Mouse (Mus musculus) stomach, embryonic 16.5 days (tissue): ENCODE results near the gene Exoc4. TPM values are rescaled to one million over a fixed set of nuclear protein-coding genes. Genes with fewer than 3 reads are reported as not detected.

ENCODE experiments used
- ATAC-seq: fragments of 200-750 bp; cut with Nextera tagmentation; 2 replicates; pipeline ENCODE4 v1.8.0; 2017; ENCODE audit warnings: moderate number of reproducible peaks, moderate TSS enrichment; ENCODE audit not compliant: insufficient read depth, low FRiP score
- H3K27ac ChIP-seq: fragments of 300-500 bp; sonication (generic); 2 replicates; pipeline ENCODE4 v1.5.1; 2014; ENCODE audit warnings: low read length
- H3K27me3 ChIP-seq: fragments of 300-500 bp; sonication (generic); 2 replicates; pipeline ENCODE4 v1.6.1; 2014; ENCODE audit warnings: low read length, control low read depth, mixed read lengths; ENCODE audit not compliant: control insufficient read depth, insufficient read depth
- H3K36me3 ChIP-seq: fragments of 300-500 bp; sonication (generic); 2 replicates; pipeline ENCODE4 v1.6.1; 2014; ENCODE audit warnings: low read length; ENCODE audit not compliant: control insufficient read depth, insufficient read depth
- H3K4me1 ChIP-seq: fragments of 300-500 bp; sonication (generic); 2 replicates; pipeline ENCODE4 v1.6.1; 2014; ENCODE audit warnings: low read length, control low read depth, mixed read lengths; ENCODE audit not compliant: control insufficient read depth, insufficient read depth
- H3K4me2 ChIP-seq: fragments of 300-500 bp; sonication (generic); 2 replicates; pipeline ENCODE4 v1.6.1; 2014; ENCODE audit warnings: low read depth, low read length, mixed read lengths
- H3K4me3 ChIP-seq: fragments of 300-500 bp; sonication (generic); replicated peaks from 2 replicates; pipeline ENCODE4 v1.5.1; 2014; ENCODE audit warnings: mild to moderate bottlenecking, low read length
- H3K9ac ChIP-seq: fragments of 300-500 bp; sonication (generic); 2 replicates; pipeline ENCODE4 v1.6.1; 2014; ENCODE audit warnings: low read length
- H3K9me3 ChIP-seq: fragments of 300-500 bp; sonication (generic); replicated peaks from 2 replicates; pipeline ENCODE4 v1.6.1; 2016; ENCODE audit warnings: low read length, control low read depth; ENCODE audit not compliant: control insufficient read depth
- WGBS: fragments of 180-500 bp; shearing (Covaris S2); extraction: QIAGEN DNeasy Blood & Tissue Kit; methylation state at CpG from one replicate; pipeline ENCODE4 v1.1.7; 2014; 5-methylcytosine and 5-hydroxymethylcytosine counted together
- polyA plus RNA-seq: library from polyadenylated mRNA; unstranded; fragments of >200 nt; fragmentation: Nextera tagmentation; extraction: Ambion mirVana; gene quantifications from 2 replicates; pipeline ENCODE4 v1.2.1, GENCODE M21; 2015

Gene Exoc4
- polyA plus RNA-seq, 1 experiment from 2014 or later = 37.8 TPM

DNA sequence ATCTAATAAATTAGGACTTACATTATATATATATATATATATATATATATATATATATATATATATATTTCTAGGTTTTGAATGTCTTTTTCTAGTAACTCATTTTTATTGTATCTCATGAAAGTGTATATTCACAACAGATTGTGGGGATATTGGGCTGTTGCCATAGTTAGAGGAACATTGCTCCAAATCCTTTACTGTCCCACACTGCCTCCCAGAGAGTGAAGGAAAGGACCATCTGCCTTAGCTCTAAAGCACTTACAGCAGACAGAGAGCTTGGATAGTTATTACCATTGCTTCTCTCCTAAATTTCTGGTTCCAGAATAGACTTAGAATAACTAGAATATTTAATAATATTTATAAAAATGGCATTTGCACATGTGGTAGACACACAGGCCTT is 512.7 kb downstream of the Exoc4 start:
- Histone ChIP-seq H3K9ac (no peak overlapping the region), H3K4me3 (no peak overlapping the region), H3K27me3 (no peaks in the 10 kb centered on the region), H3K4me1 (no peaks in the 10 kb centered on the region), H3K27ac (no peak overlapping the region), H3K9me3 (no peaks in the 10 kb centered on the region), H3K4me2 (no peak overlapping the region), H3K36me3 (no peaks in the 10 kb centered on the region)
- ATAC-seq = no peak

- 79% methylated on average over 4 of the region's 4 CpGs for WGBS
- no peak overlapping the region for H3K4me2 ChIP-seq
- no peak overlapping the region for H3K4me3 ChIP-seq
- H3K9me3 ChIP-seq = no peaks in the 10 kb centered on the region
- no peak for ATAC-seq
- no peak overlapping the region for H3K9ac ChIP-seq
- no peaks in the 10 kb centered on the region for H3K36me3 ChIP-seq
- H3K27ac ChIP-seq = no peak overlapping the region
- no peaks in the 10 kb centered on the region for H3K4me1 ChIP-seq
- H3K27me3 ChIP-seq = no peaks in the 10 kb centered on the region
Measured at GRCm38 (mm10) chr6:33763245-33763644, 514.4 kb downstream of the Exoc4 start.

GRCm38 (mm10) chr6:33763970-33764369 is 515.1 kb downstream of the Exoc4 start:
- Histone ChIP-seq H3K4me1 (no peaks in the 10 kb centered on the region), H3K36me3 (no peaks in the 10 kb centered on the region), H3K27me3 (no peaks in the 10 kb centered on the region), H3K4me2 (no peak overlapping the region), H3K4me3 (no peak overlapping the region), H3K27ac (no peak overlapping the region), H3K9ac (no peak overlapping the region), H3K9me3 (no peaks in the 10 kb centered on the region)
- ATAC-seq = no peak
- WGBS = 47% methylated on average over 3 of the region's 3 CpGs

DNA sequence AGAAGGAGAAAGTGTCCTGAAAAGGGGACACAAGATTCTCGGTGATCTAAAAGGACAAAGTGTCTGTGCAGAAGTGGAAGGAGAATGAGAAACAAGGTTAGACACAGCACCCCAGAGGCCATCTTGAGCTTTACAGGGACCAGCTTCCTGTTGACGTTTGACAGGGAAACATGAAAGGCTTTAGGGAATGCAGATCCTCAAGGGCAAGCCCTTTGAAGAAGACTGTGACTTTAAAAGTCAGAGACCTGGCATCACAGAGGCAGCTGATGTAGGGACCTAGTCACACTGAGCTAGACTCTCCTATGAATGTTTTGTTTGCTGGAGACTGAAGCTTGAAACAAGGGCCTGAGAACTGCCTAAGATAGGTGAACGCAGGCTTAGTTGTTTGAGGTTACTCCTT is 520.4 kb downstream of the Exoc4 start:
- no peak for ATAC-seq
- H3K4me3 ChIP-seq = no peak overlapping the region
- no peaks in the 10 kb centered on the region for H3K9me3 ChIP-seq
- H3K9ac ChIP-seq = no peak overlapping the region
- no peaks in the 10 kb centered on the region for H3K36me3 ChIP-seq
- no peaks in the 10 kb centered on the region for H3K4me1 ChIP-seq
- no peak overlapping the region for H3K4me2 ChIP-seq
- 47% methylated on average over 3 of the region's 3 CpGs for WGBS
- no peaks in the 10 kb centered on the region for H3K27me3 ChIP-seq
- no peak overlapping the region for H3K27ac ChIP-seq

DNA sequence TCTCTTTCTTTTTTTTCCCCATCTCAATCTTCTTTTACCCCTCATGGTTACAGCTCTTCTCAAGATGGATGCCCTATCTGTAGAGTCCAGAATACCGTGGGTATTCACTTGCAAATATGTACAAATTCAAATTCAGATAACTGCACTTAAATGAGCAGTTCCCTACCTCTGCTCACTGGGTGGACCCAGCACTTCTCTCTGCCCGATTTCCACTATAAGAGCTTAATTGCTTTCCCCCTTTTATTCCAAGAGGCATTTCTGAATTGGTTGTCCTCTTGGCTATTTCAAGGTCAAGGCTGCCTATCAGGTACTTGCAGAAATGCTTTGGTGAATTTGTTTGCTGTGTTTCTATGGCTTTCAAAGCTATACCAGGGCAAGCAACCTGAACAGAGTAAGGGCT is 521.1 kb downstream of the Exoc4 start:
- no peaks in the 10 kb centered on the region for H3K36me3 ChIP-seq
- H3K9ac ChIP-seq = no peak overlapping the region
- H3K27me3 ChIP-seq = no peaks in the 10 kb centered on the region
- no peak overlapping the region for H3K27ac ChIP-seq
- H3K9me3 ChIP-seq = no peaks in the 10 kb centered on the region
- no peak overlapping the region for H3K4me3 ChIP-seq
- whole genome bisulfite sequencing = 74% methylated on average over 2 of the region's 2 CpGs
- no peak for ATAC-seq
- no peaks in the 10 kb centered on the region for H3K4me1 ChIP-seq
- no peak overlapping the region for H3K4me2 ChIP-seq

GRCm38 (mm10) chr6:33772551-33773315 is 523.8 kb downstream of the Exoc4 start:
- Histone ChIP-seq H3K4me2 (no peak overlapping the region), H3K27ac (no peak overlapping the region), H3K9ac (no peak overlapping the region), H3K27me3 (no peaks in the 10 kb centered on the region), H3K4me3 (no peak overlapping the region), H3K4me1 (no peaks in the 10 kb centered on the region), H3K36me3 (no peaks in the 10 kb centered on the region), H3K9me3 (no peaks in the 10 kb centered on the region)
- WGBS = 67% methylated on average over 9 of the region's 9 CpGs
- no peak for ATAC-seq

DNA sequence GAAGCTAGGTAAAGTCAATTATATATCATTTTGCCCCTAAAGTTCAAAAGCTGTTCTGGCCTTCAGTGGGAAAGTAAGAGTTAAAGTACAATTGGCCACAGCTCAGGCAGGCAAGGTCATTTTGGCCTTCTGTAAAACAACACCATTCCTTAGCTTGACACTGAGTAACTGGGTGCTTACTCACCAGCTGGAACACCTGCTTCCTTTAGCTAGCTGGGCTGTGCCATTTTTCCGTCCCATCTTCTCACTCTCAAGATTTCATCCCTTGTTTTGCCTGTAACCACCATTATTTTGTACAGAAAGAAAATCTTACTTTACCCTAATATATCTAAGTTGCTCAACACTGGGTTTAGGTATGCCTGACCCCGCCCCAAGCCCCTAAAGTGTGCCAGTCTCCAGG is 543.7 kb downstream of the Exoc4 start:
- Histone ChIP-seq H3K9ac (no peak overlapping the region), H3K4me1 (no peaks in the 10 kb centered on the region), H3K27ac (no peak overlapping the region), H3K36me3 (no peaks in the 10 kb centered on the region), H3K27me3 (no peaks in the 10 kb centered on the region), H3K9me3 (no peaks in the 10 kb centered on the region), H3K4me2 (no peak overlapping the region), H3K4me3 (no peak overlapping the region)
- ATAC-seq = no peak
- 86% methylated on average over 2 of the region's 2 CpGs for WGBS

DNA sequence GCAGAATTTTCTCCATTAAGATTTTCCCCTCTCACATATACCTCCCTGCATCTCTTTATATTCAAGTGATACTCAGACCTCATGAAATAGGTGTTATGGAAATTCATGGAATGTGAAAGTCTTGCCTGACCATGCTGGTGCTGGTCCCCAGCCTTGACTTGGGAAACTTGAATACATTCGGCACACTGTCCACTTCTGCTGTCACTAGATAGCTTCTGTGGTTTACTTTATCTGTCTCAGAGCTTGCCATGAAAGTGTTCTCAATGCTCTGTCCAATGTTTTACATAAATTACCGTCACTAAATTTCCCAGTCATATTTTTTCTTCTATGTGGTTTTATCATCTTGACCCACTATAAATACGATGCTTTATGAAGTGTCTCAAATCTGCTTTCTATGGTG is 552.4 kb downstream of the Exoc4 start:
- no peak for ATAC-seq
- Histone ChIP-seq H3K9ac (no peak overlapping the region), H3K9me3 (no peaks in the 10 kb centered on the region), H3K4me3 (no peak overlapping the region), H3K27ac (no peak overlapping the region), H3K4me2 (no peak overlapping the region), H3K27me3 (no peaks in the 10 kb centered on the region), H3K36me3 (no peaks in the 10 kb centered on the region), H3K4me1 (no peaks in the 10 kb centered on the region)
- WGBS = 90% methylated on average over 3 of the region's 3 CpGs

- Histone ChIP-seq H3K36me3 (no peaks in the 10 kb centered on the region), H3K9me3 (no peaks in the 10 kb centered on the region), H3K4me2 (no peak overlapping the region), H3K4me3 (no peak overlapping the region), H3K27me3 (no peaks in the 10 kb centered on the region), H3K9ac (no peak overlapping the region), H3K27ac (no peak overlapping the region), H3K4me1 (no peaks in the 10 kb centered on the region)
- ATAC-seq = no peak
- WGBS = 68% methylated on average over 3 of the region's 3 CpGs
Measured at GRCm38 (mm10) chr6:33803481-33804098, 554.7 kb downstream of the Exoc4 start.
